Mouse (Mus musculus): Measurements from ENCODE around the gene Foxc2. TPM values are rescaled to one million over a fixed set of nuclear protein-coding genes. Genes with fewer than 3 reads are reported as not detected.

The Foxc2 gene
- polyA plus RNA-seq (2015; fragmentation: Nextera tagmentation; extraction: Ambion mirVana): 0.20 and 0.22 TPM in 2 replicates

DNA sequence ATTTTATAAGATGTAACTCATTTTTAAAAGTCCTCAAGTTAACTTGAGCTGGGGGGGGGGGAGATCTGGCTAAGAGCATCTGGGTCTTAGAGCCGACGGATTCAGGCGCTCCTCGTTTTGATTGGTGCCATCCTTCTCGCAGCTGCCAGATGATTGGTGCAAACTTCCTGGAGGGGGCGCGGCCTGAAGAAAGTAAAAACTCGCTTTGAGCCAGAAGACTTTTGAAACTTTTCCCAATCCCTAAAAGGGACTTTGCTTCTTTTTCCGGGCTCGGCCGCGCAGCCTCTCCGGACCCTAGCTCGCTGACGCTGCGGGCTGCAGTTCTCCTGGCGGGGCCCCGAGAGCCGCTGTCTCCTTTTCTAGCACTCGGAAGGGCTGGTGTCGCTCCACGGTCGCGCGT is at the start of gene Foxc2:
Foxc2 (plus strand) TSS at position 224 of the 400 bp plus-strand sequence.
- peak; percentile 71 for ATAC-seq
- Histone ChIP-seq H3K27ac (ENCODE audit: low read length) (no peak within 1 kb of the TSS), H3K9ac (ENCODE audit: low read depth, low read length) (peak within 1 kb of the TSS; percentile 61)

DNA sequence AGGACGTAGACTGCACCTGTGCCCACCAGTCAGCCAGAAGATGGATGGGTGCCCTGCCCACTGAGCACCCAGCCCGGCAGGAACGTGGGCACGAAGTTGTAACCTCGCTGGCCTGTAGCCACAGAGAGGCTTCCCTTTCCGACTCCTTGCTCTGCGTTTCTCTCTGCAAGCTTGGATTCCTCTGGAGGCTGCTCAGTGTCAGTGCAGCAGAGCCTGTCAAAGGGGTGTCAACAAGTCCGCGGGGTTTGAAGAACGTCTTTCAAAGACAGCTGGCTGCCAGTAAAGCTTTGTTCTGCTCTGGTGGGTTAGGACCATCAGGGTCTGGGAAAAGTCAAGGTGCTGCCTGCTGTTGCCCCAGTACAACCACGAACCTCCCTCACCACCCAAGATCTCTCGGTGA is 44.5 kb upstream of the Foxc2 start:
- Histone ChIP-seq H3K36me3 (ENCODE audit: control insufficient read depth, insufficient read depth, low read length) (no peaks in the 10 kb centered on the region), H3K4me1 (ENCODE audit: control insufficient read depth, insufficient read depth, low read length) (peaks cover 26% of the 10 kb centered on the region), H3K27ac (ENCODE audit: low read length) (peak overlapping the region; percentile 52; the same call in 1 of the 2 replicates), H3K4me3 (ENCODE audit: low read length) (no peak overlapping the region), H3K4me2 (ENCODE audit: low read depth, low read length) (no peak overlapping the region), H3K9ac (ENCODE audit: low read depth, low read length) (peak overlapping the region; percentile 44; the same call in 1 of the 2 replicates), H3K9me3 (ENCODE audit: control insufficient read depth, low read length) (no peaks in the 10 kb centered on the region), H3K27me3 (replicated peaks; ENCODE audit: control insufficient read depth, insufficient read depth, low read length) (peaks cover 17% of the 10 kb centered on the region)
- peak; percentile 30; the same call in 1 of the 2 replicates for ATAC-seq
- WGBS: 5% methylated on average over 12 of the region's 12 CpGs

More for the DNA sequence above, at the start of gene Foxc2:
- Histone ChIP-seq H3K4me1 (ENCODE audit: control insufficient read depth, insufficient read depth, low read length) (peaks cover 15% of the 10 kb centered on the region), H3K27me3 (replicated peaks; ENCODE audit: control insufficient read depth, insufficient read depth, low read length) (peaks cover 63% of the 10 kb centered on the region), H3K36me3 (ENCODE audit: control insufficient read depth, insufficient read depth, low read length) (no peaks in the 10 kb centered on the region), H3K4me2 (ENCODE audit: low read depth, low read length) (peak within 1 kb of the TSS; percentile 90), H3K4me3 (ENCODE audit: low read length) (peak within 1 kb of the TSS; percentile 58), H3K9me3 (ENCODE audit: control insufficient read depth, low read length) (0 out of 2 replicates have a peak, but pooled peaks cover 3% of the 10 kb centered on the region)
- under 1% methylated on average over 25 of the region's 25 CpGs for WGBS

DNA sequence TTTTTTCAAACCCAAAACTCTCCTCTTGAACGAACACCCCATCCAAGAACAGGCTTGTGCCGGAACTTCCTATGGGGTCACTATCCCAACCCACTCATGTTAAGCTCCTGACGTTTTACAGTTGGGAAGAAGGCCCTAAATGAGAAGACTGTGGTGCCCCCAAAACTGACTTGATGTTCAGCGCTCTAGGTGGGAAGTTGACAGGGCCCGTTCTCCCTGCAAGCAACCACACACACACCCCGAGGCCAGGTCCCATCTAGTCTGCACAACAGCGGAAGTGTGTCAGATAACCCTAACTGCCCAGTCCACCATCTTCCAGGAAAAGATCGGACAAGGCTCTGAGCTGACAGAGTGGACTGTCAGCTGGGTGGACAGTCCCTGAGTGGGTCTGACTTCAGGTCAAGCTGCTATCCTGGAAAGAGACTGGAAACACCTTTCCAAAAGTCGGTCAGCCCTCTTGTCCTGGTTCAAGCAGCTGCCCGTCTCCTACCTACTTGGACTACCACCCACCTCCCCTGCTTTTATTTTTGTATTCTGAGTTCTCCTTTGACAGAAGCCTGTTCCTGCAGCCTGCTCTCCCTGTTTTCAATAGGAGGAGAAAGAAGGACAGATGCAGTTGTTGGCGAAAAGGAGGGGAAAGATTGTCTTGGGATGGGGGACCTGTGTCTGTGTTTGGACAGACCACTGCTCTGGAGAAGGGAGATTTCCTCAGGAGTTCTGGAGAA is 43.4 kb upstream of the Foxc2 start:
- Histone ChIP-seq H3K4me2 (ENCODE audit: low read depth, low read length) (peak overlapping the region; percentile 72), H3K27ac (ENCODE audit: low read length) (peak overlapping the region; percentile 88), H3K27me3 (replicated peaks; ENCODE audit: control insufficient read depth, insufficient read depth, low read length) (peaks cover 27% of the 10 kb centered on the region), H3K4me1 (ENCODE audit: control insufficient read depth, insufficient read depth, low read length) (peaks cover 26% of the 10 kb centered on the region), H3K36me3 (ENCODE audit: control insufficient read depth, insufficient read depth, low read length) (no peaks in the 10 kb centered on the region), H3K9me3 (ENCODE audit: control insufficient read depth, low read length) (no peaks in the 10 kb centered on the region), H3K4me3 (ENCODE audit: low read length) (peak overlapping the region; percentile 42), H3K9ac (ENCODE audit: low read depth, low read length) (peak overlapping the region; percentile 74)
- 30% methylated on average over 11 of the region's 11 CpGs for WGBS
- no peak for ATAC-seq

DNA sequence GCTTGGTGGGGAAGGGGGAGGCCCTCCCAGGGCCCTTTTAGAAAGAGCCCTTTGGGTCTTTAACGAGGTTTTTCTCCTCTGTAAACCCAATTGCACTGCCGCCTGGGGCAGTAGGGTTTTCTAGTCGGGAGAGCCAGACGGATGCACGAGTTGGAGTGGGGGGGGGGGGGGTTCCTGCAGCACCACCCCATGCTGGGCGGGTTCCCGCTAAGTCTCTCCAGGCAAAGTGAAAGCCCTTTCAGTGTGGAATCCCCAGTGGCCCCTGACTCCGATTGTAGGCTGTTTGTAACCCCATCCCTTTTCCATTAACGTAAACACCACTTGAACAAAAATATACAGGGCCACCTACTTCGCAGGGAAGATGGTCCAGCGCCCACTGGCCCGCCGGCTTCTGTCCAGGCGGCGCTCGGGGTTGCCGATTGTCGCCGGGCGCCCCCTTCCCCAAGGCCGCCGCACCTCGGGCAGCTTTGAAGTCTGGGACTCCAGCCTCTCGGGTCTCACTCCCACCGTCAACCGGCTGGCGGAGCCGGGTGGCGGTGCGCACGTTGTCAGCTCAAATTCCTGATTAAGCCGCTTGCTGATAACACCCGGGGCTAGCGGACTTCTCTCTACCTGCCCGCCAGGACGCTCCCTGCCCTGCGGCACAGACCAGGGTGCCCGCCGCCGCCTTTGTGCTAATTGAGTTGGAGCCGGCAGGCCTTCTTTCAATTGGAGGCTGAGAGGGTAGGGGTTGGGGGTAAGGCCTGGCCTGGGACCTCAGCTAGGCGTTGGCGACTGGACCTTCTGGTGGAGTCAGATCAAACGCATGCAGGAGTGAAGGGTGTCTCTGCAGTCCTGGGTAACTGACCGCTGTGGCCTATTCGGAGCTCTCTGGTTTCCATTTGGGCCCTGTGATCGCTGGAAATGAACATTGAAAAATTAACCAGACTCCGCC is 42.5 kb upstream of the Foxc2 start:
- peak overlapping the region; percentile 74 for H3K9ac ChIP-seq (ENCODE audit: low read depth, low read length)
- H3K4me1 ChIP-seq (ENCODE audit: control insufficient read depth, insufficient read depth, low read length): peaks cover 26% of the 10 kb centered on the region
- 4% methylated on average over 48 of the region's 48 CpGs for WGBS
- peak overlapping the region; percentile 88 for H3K27ac ChIP-seq (ENCODE audit: low read length)
- peak overlapping the region; percentile 42 for H3K4me3 ChIP-seq (ENCODE audit: low read length)
- H3K9me3 ChIP-seq (ENCODE audit: control insufficient read depth, low read length): no peaks in the 10 kb centered on the region
- no peaks in the 10 kb centered on the region for H3K36me3 ChIP-seq (ENCODE audit: control insufficient read depth, insufficient read depth, low read length)
- H3K27me3 ChIP-seq (replicated peaks; ENCODE audit: control insufficient read depth, insufficient read depth, low read length): peaks cover 34% of the 10 kb centered on the region
- H3K4me2 ChIP-seq (ENCODE audit: low read depth, low read length): peak overlapping the region; percentile 72
- peak; percentile 52 for ATAC-seq

DNA sequence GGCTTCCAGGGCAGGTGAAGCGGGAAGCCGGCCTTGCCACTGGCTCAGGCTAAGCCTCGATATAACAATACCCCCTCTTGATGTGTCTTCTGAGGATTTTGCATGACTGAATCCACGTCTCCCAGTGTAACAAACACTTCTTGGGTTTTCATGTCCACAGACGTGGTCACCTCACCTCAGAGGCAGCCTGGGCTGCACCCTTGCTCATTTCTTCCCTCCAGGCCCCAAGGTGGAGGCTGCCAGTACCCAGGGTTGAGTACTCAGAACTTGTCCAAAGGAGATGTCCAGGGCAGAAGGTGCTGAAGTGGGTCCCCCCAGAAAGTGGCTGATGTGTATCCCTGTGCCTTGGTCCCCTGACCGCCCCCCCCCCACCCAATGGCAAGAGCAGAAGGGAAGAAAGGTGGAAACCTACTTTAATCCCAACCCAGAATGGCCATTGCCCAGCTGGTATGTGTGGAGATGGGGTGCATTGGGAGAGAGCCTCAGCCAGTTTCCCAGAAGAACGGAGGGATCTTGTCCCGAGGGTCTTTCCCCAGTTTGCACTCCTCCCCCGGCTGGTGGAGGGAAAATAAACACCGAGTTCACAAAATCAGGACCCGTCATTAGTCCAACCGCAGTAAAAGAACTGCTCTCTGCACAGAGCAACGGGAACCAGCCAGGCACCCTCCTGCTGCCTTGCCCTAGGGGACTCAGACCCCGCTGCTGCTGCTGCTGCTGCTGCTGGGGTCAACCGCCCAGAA is 41.7 kb upstream of the Foxc2 start:
- Histone ChIP-seq H3K4me3 (ENCODE audit: low read length) (peak overlapping the region; percentile 42), H3K27ac (ENCODE audit: low read length) (peak overlapping the region; percentile 88), H3K9me3 (ENCODE audit: control insufficient read depth, low read length) (no peaks in the 10 kb centered on the region), H3K9ac (ENCODE audit: low read depth, low read length) (peak overlapping the region; percentile 74), H3K4me2 (ENCODE audit: low read depth, low read length) (peak overlapping the region; percentile 72), H3K36me3 (ENCODE audit: control insufficient read depth, insufficient read depth, low read length) (no peaks in the 10 kb centered on the region), H3K27me3 (replicated peaks; ENCODE audit: control insufficient read depth, insufficient read depth, low read length) (peaks cover 39% of the 10 kb centered on the region), H3K4me1 (ENCODE audit: control insufficient read depth, insufficient read depth, low read length) (peaks cover 26% of the 10 kb centered on the region)
- ATAC-seq: no peak
- WGBS: 7% methylated on average over 15 of the region's 15 CpGs

DNA sequence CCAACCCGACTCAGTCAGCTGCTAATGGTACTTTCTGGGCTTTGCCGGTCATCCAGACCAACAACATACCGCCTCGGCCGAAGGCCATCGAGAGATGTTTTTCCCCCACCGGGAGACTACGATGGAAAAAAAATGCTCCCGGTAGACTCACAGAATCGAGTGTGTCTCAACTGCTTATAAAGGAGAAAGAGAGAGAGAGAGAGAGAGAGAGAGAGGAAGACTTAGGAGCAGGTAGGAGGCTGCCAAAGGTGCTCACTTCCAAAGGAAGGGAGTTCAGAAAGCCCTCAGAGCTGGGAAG is 41.2 kb upstream of the Foxc2 start:
- H3K4me1 ChIP-seq (ENCODE audit: control insufficient read depth, insufficient read depth, low read length): peaks cover 23% of the 10 kb centered on the region
- ATAC-seq: no peak
- peak overlapping the region; percentile 72 for H3K4me2 ChIP-seq (ENCODE audit: low read depth, low read length)
- H3K36me3 ChIP-seq (ENCODE audit: control insufficient read depth, insufficient read depth, low read length): no peaks in the 10 kb centered on the region
- peak overlapping the region; percentile 74 for H3K9ac ChIP-seq (ENCODE audit: low read depth, low read length)
- H3K4me3 ChIP-seq (ENCODE audit: low read length): peak overlapping the region; percentile 42
- peak overlapping the region; percentile 88 for H3K27ac ChIP-seq (ENCODE audit: low read length)
- WGBS: 5% methylated on average over 10 of the region's 10 CpGs
- peaks cover 43% of the 10 kb centered on the region for H3K27me3 ChIP-seq (replicated peaks; ENCODE audit: control insufficient read depth, insufficient read depth, low read length)
- no peaks in the 10 kb centered on the region for H3K9me3 ChIP-seq (ENCODE audit: control insufficient read depth, low read length)

DNA sequence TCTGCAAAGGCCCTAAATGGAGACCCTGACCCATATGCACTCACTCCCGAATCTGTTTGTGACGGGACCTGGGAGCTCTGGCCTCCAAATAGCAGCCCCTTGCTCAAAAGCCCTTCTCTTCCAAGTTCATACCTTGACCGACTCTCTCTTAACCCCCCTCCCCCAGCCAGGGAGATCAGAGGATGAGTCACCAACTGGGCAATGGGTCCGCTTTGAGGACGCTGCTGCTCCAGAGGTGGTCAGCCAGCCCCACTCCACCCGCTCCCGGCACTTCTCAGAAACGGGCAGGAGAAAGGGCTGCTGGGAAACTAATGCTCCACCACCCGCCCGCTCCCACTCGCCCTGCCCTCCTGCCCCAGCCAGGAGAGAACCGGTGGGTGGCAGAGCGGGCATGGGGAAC is 40.0 kb upstream of the Foxc2 start:
- H3K4me2 ChIP-seq (ENCODE audit: low read depth, low read length): peak overlapping the region; percentile 39
- peak overlapping the region; percentile 20 for H3K4me3 ChIP-seq (ENCODE audit: low read length)
- H3K27me3 ChIP-seq (replicated peaks; ENCODE audit: control insufficient read depth, insufficient read depth, low read length): peaks cover 49% of the 10 kb centered on the region
- 14% methylated on average over 13 of the region's 13 CpGs for WGBS
- ATAC-seq: no peak
- peaks cover 12% of the 10 kb centered on the region for H3K4me1 ChIP-seq (ENCODE audit: control insufficient read depth, insufficient read depth, low read length)
- no peaks in the 10 kb centered on the region for H3K9me3 ChIP-seq (ENCODE audit: control insufficient read depth, low read length)
- peak overlapping the region; percentile 74 for H3K9ac ChIP-seq (ENCODE audit: low read depth, low read length)
- H3K27ac ChIP-seq (ENCODE audit: low read length): peak overlapping the region; percentile 47
- no peaks in the 10 kb centered on the region for H3K36me3 ChIP-seq (ENCODE audit: control insufficient read depth, insufficient read depth, low read length)

DNA sequence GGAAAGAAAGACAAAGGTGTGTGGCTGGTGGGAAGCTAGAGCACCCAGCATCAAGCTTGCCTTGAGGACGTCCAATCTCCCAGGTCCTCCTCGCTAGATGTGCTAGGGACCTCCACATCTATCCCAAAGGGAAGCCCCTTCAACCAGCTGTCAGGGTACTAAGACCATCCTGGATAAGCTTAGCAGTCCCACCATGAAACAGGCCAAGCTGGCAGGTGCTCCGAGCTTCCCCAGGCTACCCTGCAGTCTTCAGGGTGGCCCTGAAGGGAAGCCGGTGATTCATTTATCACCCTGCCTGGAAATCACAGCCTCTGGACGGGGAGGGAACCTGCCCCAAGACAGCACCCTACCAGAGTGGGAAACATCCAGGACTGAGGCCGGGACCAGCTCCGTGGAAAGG is 39.4 kb upstream of the Foxc2 start:
- H3K9ac ChIP-seq (ENCODE audit: low read depth, low read length): peak overlapping the region; percentile 46

More for the DNA sequence above, 39.4 kb upstream of the Foxc2 start:
- ATAC-seq: no peak
- no peak overlapping the region for H3K4me3 ChIP-seq (ENCODE audit: low read length)
- H3K27ac ChIP-seq (ENCODE audit: low read length): peak overlapping the region; percentile 38; the same call in 1 of the 2 replicates
- H3K27me3 ChIP-seq (replicated peaks; ENCODE audit: control insufficient read depth, insufficient read depth, low read length): peaks cover 53% of the 10 kb centered on the region
- 28% methylated on average over 7 of the region's 7 CpGs for WGBS
- peaks cover 8% of the 10 kb centered on the region for H3K4me1 ChIP-seq (ENCODE audit: control insufficient read depth, insufficient read depth, low read length)
- no peaks in the 10 kb centered on the region for H3K9me3 ChIP-seq (ENCODE audit: control insufficient read depth, low read length)
- no peaks in the 10 kb centered on the region for H3K36me3 ChIP-seq (ENCODE audit: control insufficient read depth, insufficient read depth, low read length)
- peak overlapping the region; percentile 39; the same call in 1 of the 2 replicates for H3K4me2 ChIP-seq (ENCODE audit: low read depth, low read length)

Data from intestine, embryonic 16.5 days (tissue).